In genomic region chr4:118275601-118276519, GRCm38 (mm10) we compare ENCODE assay signal across 8 mouse cellular contexts. TPM values are rescaled to one million over a fixed set of nuclear protein-coding genes. Genes with fewer than 3 reads are reported as not detected.
DNase-seq lines count a peak whose midpoint lies in the region; ATAC-seq lines count a peak whose summit lies in the region.

No protein-coding gene starts in this region.

- 67% methylated on average over 6 of the region's 6 CpGs for WGBS in heart, embryonic 11.5 days (ENCODE audit: insufficient replicate concordance)
- 70% methylated on average over 6 of the region's 6 CpGs for WGBS in embryonic facial prominence, embryonic 11.5 days
- 82% methylated on average over 6 of the region's 6 CpGs for WGBS in intestine, embryonic 14.5 days

- ATAC-seq in heart, embryonic 11.5 days (replicated peaks; ENCODE audit: insufficient number of reproducible peaks, low FRiP score, low TSS enrichment): peak; percentile 28; the same call in 1 of the 2 replicates
- peak; percentile 75; the same call in 1 of the 2 replicates for ATAC-seq in embryonic facial prominence, embryonic 11.5 days (replicated peaks; ENCODE audit: insufficient number of reproducible peaks, low FRiP score, low TSS enrichment, low read depth)
- ATAC-seq in intestine, embryonic 14.5 days (replicated peaks; ENCODE audit: low FRiP score, low TSS enrichment, low read depth): peak; percentile 54
- ATAC-seq in megakaryocyte-erythroid progenitor cell, adult 5-6 weeks (replicated peaks; ENCODE audit: low FRiP score, low TSS enrichment, poor library complexity, severe bottlenecking): no peak

- peak overlapping the region; percentile 28; the same call in 1 of the 2 replicates for H3K9ac ChIP-seq in heart, embryonic 11.5 days (ENCODE audit: low read depth, low read length)
- H3K9ac ChIP-seq in embryonic facial prominence, embryonic 11.5 days (replicated peaks; ENCODE audit: low read length): peak overlapping the region; percentile 37
- H3K9ac ChIP-seq in intestine, embryonic 14.5 days (ENCODE audit: low read length): no peak overlapping the region

- DNase-seq in heart, adult 11 months: no peak
- no peak for DNase-seq in embryonic facial prominence, embryonic 11.5 days (ENCODE audit: low spot score)
- no peak for DNase-seq in intestine, embryonic 14.5 days (ENCODE audit: low spot score)
- DNase-seq in lung, postnatal 36 days: peak; percentile 66
- DNase-seq in left cerebral cortex, postnatal 10 days (ENCODE audit: extremely low spot score in 1 of 2, low spot score in 2 of 2): no peak
- no peak for DNase-seq in layer of hippocampus, postnatal 10 days (ENCODE audit: low spot score in 2 of 2)

- peak overlapping the region; percentile 74 for H3K27ac ChIP-seq in heart, embryonic 11.5 days (ENCODE audit: low read depth, low read length)
- H3K27ac ChIP-seq in embryonic facial prominence, embryonic 11.5 days (replicated peaks; ENCODE audit: low read depth, low read length): peak overlapping the region; percentile 60
- peak overlapping the region; percentile 69 for H3K27ac ChIP-seq in intestine, embryonic 14.5 days (ENCODE audit: low read depth)

- H3K4me1 ChIP-seq in heart, embryonic 11.5 days (ENCODE audit: control insufficient read depth, insufficient read depth, low read length): peaks cover 52% of the 10 kb centered on the region
- peaks cover 24% of the 10 kb centered on the region for H3K4me1 ChIP-seq in embryonic facial prominence, embryonic 11.5 days (ENCODE audit: control insufficient read depth, insufficient read depth, low read length)
- H3K4me1 ChIP-seq in intestine, embryonic 14.5 days (replicated peaks; ENCODE audit: control insufficient read depth, insufficient read depth, low read length): peaks cover 39% of the 10 kb centered on the region

- peak overlapping the region; percentile 35 for H3K4me2 ChIP-seq in heart, embryonic 11.5 days
- H3K4me2 ChIP-seq in embryonic facial prominence, embryonic 11.5 days (ENCODE audit: low read depth, low read length): peak overlapping the region; percentile 20
- H3K4me2 ChIP-seq in intestine, embryonic 14.5 days (ENCODE audit: low read length): peak overlapping the region; percentile 26

- H3K27me3 ChIP-seq in heart, embryonic 11.5 days (ENCODE audit: control insufficient read depth, insufficient read depth, low read length): no peaks in the 10 kb centered on the region
- no peaks in the 10 kb centered on the region for H3K27me3 ChIP-seq in embryonic facial prominence, embryonic 11.5 days (ENCODE audit: control insufficient read depth, insufficient read depth, low read length)
- no peaks in the 10 kb centered on the region for H3K27me3 ChIP-seq in intestine, embryonic 14.5 days (replicated peaks; ENCODE audit: control insufficient read depth, insufficient read depth, low read length)

- H3K36me3 ChIP-seq in heart, embryonic 11.5 days (ENCODE audit: control insufficient read depth, insufficient read depth, low read length): peaks cover under 1% of the 10 kb centered on the region; the same call in 1 of the 2 replicates
- peaks cover 2% of the 10 kb centered on the region; the same call in 1 of the 2 replicates for H3K36me3 ChIP-seq in embryonic facial prominence, embryonic 11.5 days (replicated peaks; ENCODE audit: control insufficient read depth, insufficient read depth, low read depth, low read length)
- peaks cover 27% of the 10 kb centered on the region for H3K36me3 ChIP-seq in intestine, embryonic 14.5 days (ENCODE audit: control insufficient read depth, insufficient read depth, low read length)

- intact Hi-C loops in left cerebral cortex, postnatal 10 days (cut with DNase I): no loop called here

- no peaks in the 10 kb centered on the region for H3K9me3 ChIP-seq in heart, embryonic 11.5 days (replicated peaks; ENCODE audit: control insufficient read depth, low read length)
- no peaks in the 10 kb centered on the region for H3K9me3 ChIP-seq in embryonic facial prominence, embryonic 11.5 days (replicated peaks; ENCODE audit: control insufficient read depth, low read length)
- H3K9me3 ChIP-seq in intestine, embryonic 14.5 days (ENCODE audit: control insufficient read depth, low read length): no peaks in the 10 kb centered on the region

- H3K4me3 ChIP-seq in heart, embryonic 11.5 days (ENCODE audit: low read depth, low read length): no peak overlapping the region
- H3K4me3 ChIP-seq in embryonic facial prominence, embryonic 11.5 days (ENCODE audit: low read depth, low read length): no peak overlapping the region
- H3K4me3 ChIP-seq in intestine, embryonic 14.5 days (ENCODE audit: low read depth, low read length): no peak overlapping the region

RNA-seq across cellular contexts. Expression of gene Ptprf, which starts 15.3 kb away (rescaled TPM):
- 24.5 and 26.9 TPM in 2 replicates for polyA plus RNA-seq in heart, embryonic 11.5 days (2014; fragmentation: Nextera tagmentation; extraction: Ambion mirVana)
- 46.3 and 53.5 TPM in 2 replicates for polyA plus RNA-seq in embryonic facial prominence, embryonic 11.5 days (2014; fragmentation: Nextera tagmentation; extraction: Ambion mirVana)
- polyA plus RNA-seq in intestine, embryonic 14.5 days (2014; fragmentation: Nextera tagmentation; extraction: Ambion mirVana): 69.1 and 73.6 TPM in 2 replicates
- not detected in 2 replicates for total RNA-seq in megakaryocyte-erythroid progenitor cell, adult 5-6 weeks (2014; fragmentation: Nextera tagmentation)
- 0.04 TPM in 1 of 2 replicates, not detected in the other for total RNA-seq in megakaryocyte-erythroid progenitor cell, adult 5-6 weeks (2017)
- total RNA-seq in left cerebral cortex, postnatal 10 days (2021): 100 to 1,000 TPM; 176 to 196 TPM
- 100 to 1,000 TPM; 140 to 142 TPM for total RNA-seq in layer of hippocampus, postnatal 10 days (2021)

Comparison
In these comparisons a context has a peak if more than half of its experiments do, and no peak if none do; other contexts are left out.
1. RNA of gene Ptprf, which starts 15.3 kb away (total RNA-seq): 176 to 196 TPM in left cerebral cortex, postnatal 10 days and 140 to 142 TPM in layer of hippocampus, postnatal 10 days; 0.04 TPM in megakaryocyte-erythroid progenitor cell, adult 5-6 weeks; every median in the first group is over 100 times any median in the second.
2. Peak in every context shown above with its lines, with median percentiles within 50 percentile points of each other: H3K27ac ChIP-seq and H3K4me2 ChIP-seq.